Mouse (Mus musculus) neural tube, embryonic 14.5 days (tissue): ENCODE measurements around the gene AY358078. TPM values are rescaled to one million over a fixed set of nuclear protein-coding genes. Genes with fewer than 3 reads are reported as not detected.
"Not testable (repeated sequence)": the region's sequence is repeated elsewhere in the genome, so short reads cannot be mapped to it uniquely, and the experiment has no call there.

Source experiments
- ATAC-seq: fragments of 200-750 bp; cut with Nextera tagmentation; 2 replicates; pipeline ENCODE4 v1.8.0; 2017; ENCODE audit warnings: low read depth, mild to moderate bottlenecking, moderate TSS enrichment, moderate library complexity
- H3K27ac ChIP-seq: fragments of 300-500 bp; sonication (generic); 2 replicates; pipeline ENCODE4 v1.5.1; 2014; ENCODE audit warnings: low read depth, mild to moderate bottlenecking, control low read depth, low read length, moderate library complexity, mixed read lengths
- H3K27me3 ChIP-seq: fragments of 300-500 bp; sonication (generic); 2 replicates; pipeline ENCODE4 v1.6.1; 2014; ENCODE audit warnings: low read length; ENCODE audit not compliant: control insufficient read depth, insufficient read depth
- H3K36me3 ChIP-seq: fragments of 300-500 bp; sonication (generic); 2 replicates; pipeline ENCODE4 v1.6.1; 2014; ENCODE audit warnings: low read length, mixed read lengths; ENCODE audit not compliant: control insufficient read depth, insufficient read depth
- H3K4me1 ChIP-seq: fragments of 300-500 bp; sonication (generic); 2 replicates; pipeline ENCODE4 v1.6.1; 2014; ENCODE audit warnings: low read length; ENCODE audit not compliant: control insufficient read depth, insufficient read depth
- H3K4me2 ChIP-seq: fragments of 300-500 bp; sonication (generic); 2 replicates; pipeline ENCODE4 v1.6.1; 2014; ENCODE audit warnings: mild to moderate bottlenecking, low read depth, low read length, control low read depth
- H3K4me3 ChIP-seq: fragments of 300-500 bp; sonication (generic); 2 replicates; pipeline ENCODE4 v1.5.1; 2014; ENCODE audit warnings: low read depth, low read length, control low read depth, mixed read lengths
- H3K9ac ChIP-seq: fragments of 300-500 bp; sonication (generic); replicated peaks from 2 replicates; pipeline ENCODE4 v1.6.1; 2014; ENCODE audit warnings: low read depth, mild to moderate bottlenecking, control low read depth, low read length, mixed read lengths
- H3K9me3 ChIP-seq: fragments of 300-500 bp; sonication (generic); 2 replicates; pipeline ENCODE4 v1.6.1; 2016; ENCODE audit warnings: low read length; ENCODE audit not compliant: control insufficient read depth
- WGBS: fragments of 180-500 bp; shearing (Covaris S2); extraction: QIAGEN DNeasy Blood & Tissue Kit; methylation state at CpG from one replicate; pipeline ENCODE4 v1.1.7; 2014; 5-methylcytosine and 5-hydroxymethylcytosine counted together
- polyA plus RNA-seq: library from polyadenylated mRNA; unstranded; fragments of >200 nt; fragmentation: Nextera tagmentation; extraction: Ambion mirVana; gene quantifications from 2 replicates; pipeline ENCODE4 v1.2.1, GENCODE M21; 2014

AY358078 gene
- polyA plus RNA-seq, 1 experiment from 2014 or later = not detected

- Histone ChIP-seq H3K9ac (no peak overlapping the region), H3K27me3 (no peaks in the 10 kb centered on the region), H3K4me1 (no peaks in the 10 kb centered on the region), H3K4me3 (no peak overlapping the region), H3K36me3 (no peaks in the 10 kb centered on the region), H3K9me3 (no peaks in the 10 kb centered on the region), H3K27ac (no peak overlapping the region), H3K4me2 (no peak overlapping the region)
- peak; percentile 38; the same call in 1 of the 2 replicates for ATAC-seq
- 8% methylated on average over 2 of the region's 2 CpGs for WGBS
These were observed 5.7 kb upstream of the AY358078 start for GRCm38 (mm10) chr14:51794106-51794505.

- no peak overlapping the region for H3K27ac ChIP-seq
- H3K9me3 ChIP-seq = no peaks in the 10 kb centered on the region
- WGBS = 80% methylated on average over 1 of the region's 1 CpGs
- H3K4me1 ChIP-seq = no peaks in the 10 kb centered on the region
- H3K4me2 ChIP-seq = no peak overlapping the region
- no peaks in the 10 kb centered on the region for H3K27me3 ChIP-seq
- H3K9ac ChIP-seq = no peak overlapping the region
- no peak overlapping the region for H3K4me3 ChIP-seq
- H3K36me3 ChIP-seq = no peaks in the 10 kb centered on the region
- no peak for ATAC-seq
These were observed 26.8 kb downstream of the AY358078 start for GRCm38 (mm10) chr14:51826625-51827024.

GRCm38 (mm10) chr14:51827842-51828241 is 28.0 kb downstream of the AY358078 start:
- not testable (repeated sequence) for H3K4me2 ChIP-seq, H3K4me3 ChIP-seq, H3K9me3 ChIP-seq, H3K27ac ChIP-seq, H3K9ac ChIP-seq, H3K36me3 ChIP-seq, H3K27me3 ChIP-seq, H3K4me1 ChIP-seq
- WGBS = 30% methylated on average over 5 of the region's 5 CpGs
- peak; percentile 86; the same call in 1 of the 2 replicates for ATAC-seq

- Histone ChIP-seq H3K36me3 (no peaks in the 10 kb centered on the region), H3K4me2 (no peak overlapping the region), H3K27ac (no peak overlapping the region), H3K4me3 (no peak overlapping the region), H3K9me3 (no peaks in the 10 kb centered on the region), H3K27me3 (no peaks in the 10 kb centered on the region), H3K4me1 (no peaks in the 10 kb centered on the region), H3K9ac (no peak overlapping the region)
- WGBS = 83% methylated on average over 6 of the region's 6 CpGs
- ATAC-seq = no peak
These were observed 29.3 kb downstream of the AY358078 start for GRCm38 (mm10) chr14:51829188-51829587.

DNA sequence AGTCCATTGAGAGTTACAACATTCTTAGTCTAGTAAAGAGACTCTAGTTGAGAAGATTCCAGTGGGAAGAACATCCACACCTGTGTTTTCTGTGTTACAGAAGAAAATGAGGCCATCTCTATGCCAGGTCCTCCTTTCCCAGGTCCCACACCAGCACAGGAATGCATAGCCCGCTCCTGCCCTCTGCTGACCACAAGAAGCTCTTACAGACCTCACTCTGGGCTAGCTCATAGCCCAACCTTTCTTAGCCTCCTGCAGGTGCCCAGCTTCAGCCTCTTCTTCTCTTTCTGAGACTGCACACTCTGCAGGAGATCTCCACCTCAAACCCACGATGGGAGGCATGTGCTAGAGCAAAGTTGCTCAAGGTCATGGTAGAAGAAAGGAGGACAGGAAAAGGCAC is 38.6 kb downstream of the AY358078 start:
- not testable (repeated sequence) for H3K36me3 ChIP-seq

GRCm38 (mm10) chr14:51842250-51842649 is 42.4 kb downstream of the AY358078 start:
- H3K9me3 ChIP-seq = no peaks in the 10 kb centered on the region
- H3K27ac ChIP-seq = no peak overlapping the region
- WGBS = 65% methylated on average over 1 of the region's 1 CpGs
- H3K4me1 ChIP-seq = no peaks in the 10 kb centered on the region
- H3K9ac ChIP-seq = no peak overlapping the region
- no peaks in the 10 kb centered on the region for H3K27me3 ChIP-seq
- no peak overlapping the region for H3K4me2 ChIP-seq
- H3K36me3 ChIP-seq = no peaks in the 10 kb centered on the region
- H3K4me3 ChIP-seq = no peak overlapping the region
- no peak for ATAC-seq

More for the DNA sequence above, 38.6 kb downstream of the AY358078 start:
- H3K4me3 ChIP-seq, H3K9me3 ChIP-seq, H3K27me3 ChIP-seq, H3K27ac ChIP-seq, H3K9ac ChIP-seq, ATAC-seq, H3K4me1 ChIP-seq, H3K4me2 ChIP-seq: not testable (repeated sequence)
- 28% methylated on average over 2 of the region's 2 CpGs for WGBS

- H3K27me3 ChIP-seq = no peaks in the 10 kb centered on the region
- 96% methylated on average over 2 of the region's 2 CpGs for WGBS
- no peaks in the 10 kb centered on the region for H3K9me3 ChIP-seq
- no peak overlapping the region for H3K4me2 ChIP-seq
- H3K4me3 ChIP-seq = no peak overlapping the region
- ATAC-seq = no peak
- H3K27ac ChIP-seq = no peak overlapping the region
- H3K4me1 ChIP-seq = no peaks in the 10 kb centered on the region
- no peak overlapping the region for H3K9ac ChIP-seq
- no peaks in the 10 kb centered on the region for H3K36me3 ChIP-seq
These were observed 42.9 kb downstream of the AY358078 start for GRCm38 (mm10) chr14:51842781-51843180.

GRCm38 (mm10) chr14:51843882-51844281 is 44.0 kb downstream of the AY358078 start:
- no peaks in the 10 kb centered on the region for H3K9me3 ChIP-seq
- no peaks in the 10 kb centered on the region for H3K27me3 ChIP-seq
- H3K27ac ChIP-seq = no peak overlapping the region
- H3K4me3 ChIP-seq = no peak overlapping the region
- no peak for ATAC-seq
- H3K4me1 ChIP-seq = no peaks in the 10 kb centered on the region
- no peaks in the 10 kb centered on the region for H3K36me3 ChIP-seq
- H3K4me2 ChIP-seq = no peak overlapping the region
- H3K9ac ChIP-seq = no peak overlapping the region

GRCm38 (mm10) chr14:51846566-51846965 is 46.7 kb downstream of the AY358078 start:
- WGBS = 76% methylated on average over 3 of the region's 3 CpGs
- Histone ChIP-seq H3K9ac (no peak overlapping the region), H3K4me2 (no peak overlapping the region), H3K36me3 (no peaks in the 10 kb centered on the region), H3K9me3 (no peaks in the 10 kb centered on the region), H3K27ac (no peak overlapping the region), H3K4me3 (no peak overlapping the region), H3K27me3 (no peaks in the 10 kb centered on the region), H3K4me1 (no peaks in the 10 kb centered on the region)
- no peak for ATAC-seq

DNA sequence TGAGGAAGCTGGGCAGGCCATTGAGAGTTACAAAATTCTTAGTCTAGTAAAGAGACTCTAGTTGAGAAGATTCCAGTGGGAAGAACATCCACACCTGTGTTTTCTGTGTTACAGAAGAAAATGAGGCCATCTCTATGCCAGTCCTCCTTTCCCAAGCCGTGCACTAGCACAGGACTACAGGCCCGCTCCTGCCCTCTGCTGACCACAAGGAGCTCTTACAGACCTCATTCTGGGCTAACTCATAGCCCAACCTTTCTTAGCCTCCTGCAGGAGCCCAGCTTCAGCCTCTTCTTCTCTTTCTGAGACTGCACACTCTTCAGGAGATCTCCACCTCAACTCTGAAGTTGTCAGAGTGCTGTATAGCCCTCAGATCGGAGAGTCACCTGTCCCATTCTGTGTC is 51.2 kb downstream of the AY358078 start:
- H3K4me3 ChIP-seq, H3K4me1 ChIP-seq, H3K9me3 ChIP-seq, H3K27me3 ChIP-seq, ATAC-seq, H3K27ac ChIP-seq, H3K9ac ChIP-seq, H3K4me2 ChIP-seq, H3K36me3 ChIP-seq: not testable (repeated sequence)
- WGBS = 49% methylated on average over 3 of the region's 3 CpGs
